Mouse (Mus musculus): ENCODE data around the gene Wnt1. TPM values are rescaled to one million over a fixed set of nuclear protein-coding genes. Genes with fewer than 3 reads are reported as not detected.

The Wnt1 gene
- polyA plus RNA-seq, 1 experiment from 2014 or later = not detected

GRCm38 (mm10) chr15:98797835-98798492 lies 8.3 kb downstream of the Wnt1 start:
- Histone ChIP-seq H3K4me1 (replicated peaks; ENCODE audit: control insufficient read depth, insufficient read depth, low read length) (peaks cover 6% of the 10 kb centered on the region; the same call in 1 of the 2 replicates), H3K36me3 (ENCODE audit: control insufficient read depth, insufficient read depth, low read length) (no peaks in the 10 kb centered on the region), H3K9me3 (ENCODE audit: control insufficient read depth, low read length) (no peaks in the 10 kb centered on the region), H3K27me3 (ENCODE audit: control insufficient read depth, insufficient read depth, low read depth, low read length) (peaks cover 95% of the 10 kb centered on the region), H3K4me3 (ENCODE audit: low read length) (no peak overlapping the region), H3K27ac (ENCODE audit: low read length) (no peak overlapping the region), H3K4me2 (ENCODE audit: low read depth, low read length) (no peak overlapping the region), H3K9ac (ENCODE audit: low read length) (no peak overlapping the region)
- no peak for ATAC-seq (ENCODE audit: low read depth)
- WGBS = 7% methylated on average over 28 of the region's 28 CpGs

DNA sequence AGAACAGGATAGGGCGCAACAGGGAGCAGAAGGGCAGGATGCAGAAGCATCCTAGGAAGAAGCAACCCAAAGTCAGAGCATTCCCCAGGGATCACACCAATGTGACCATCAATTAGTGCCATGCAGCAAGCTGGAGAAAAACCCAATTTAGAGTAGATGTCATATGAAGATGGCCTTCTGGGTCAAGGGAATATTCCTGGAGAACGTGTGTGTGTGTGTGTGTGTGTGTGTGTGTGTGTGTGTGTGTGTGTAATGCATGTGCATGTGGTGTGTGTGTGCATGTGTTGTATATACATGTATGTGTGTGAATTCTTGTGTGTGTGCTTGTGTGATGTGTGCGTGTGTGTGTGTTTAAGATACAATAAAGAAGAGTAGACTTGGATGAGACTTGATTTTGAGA lies 9.2 kb downstream of the Wnt1 start:
- no peaks in the 10 kb centered on the region for H3K4me1 ChIP-seq (replicated peaks; ENCODE audit: control insufficient read depth, insufficient read depth, low read length)
- no peak overlapping the region for H3K4me2 ChIP-seq (ENCODE audit: low read depth, low read length)
- no peak for ATAC-seq (ENCODE audit: low read depth)
- H3K27me3 ChIP-seq (ENCODE audit: control insufficient read depth, insufficient read depth, low read depth, low read length) = peaks cover 95% of the 10 kb centered on the region
- no peak overlapping the region for H3K4me3 ChIP-seq (ENCODE audit: low read length)
- no peak overlapping the region for H3K9ac ChIP-seq (ENCODE audit: low read length)
- no peak overlapping the region for H3K27ac ChIP-seq (ENCODE audit: low read length)
- 42% methylated on average over 3 of the region's 3 CpGs for WGBS
- no peaks in the 10 kb centered on the region for H3K36me3 ChIP-seq (ENCODE audit: control insufficient read depth, insufficient read depth, low read length)
- H3K9me3 ChIP-seq (ENCODE audit: control insufficient read depth, low read length) = no peaks in the 10 kb centered on the region

GRCm38 (mm10) chr15:98799396-98799795 lies 9.7 kb downstream of the Wnt1 start:
- Histone ChIP-seq H3K4me3 (ENCODE audit: low read length) (no peak overlapping the region), H3K27ac (ENCODE audit: low read length) (no peak overlapping the region), H3K9me3 (ENCODE audit: control insufficient read depth, low read length) (no peaks in the 10 kb centered on the region), H3K27me3 (ENCODE audit: control insufficient read depth, insufficient read depth, low read depth, low read length) (peaks cover 94% of the 10 kb centered on the region), H3K36me3 (ENCODE audit: control insufficient read depth, insufficient read depth, low read length) (no peaks in the 10 kb centered on the region), H3K4me2 (ENCODE audit: low read depth, low read length) (no peak overlapping the region), H3K9ac (ENCODE audit: low read length) (no peak overlapping the region), H3K4me1 (replicated peaks; ENCODE audit: control insufficient read depth, insufficient read depth, low read length) (no peaks in the 10 kb centered on the region)
- ATAC-seq (ENCODE audit: low read depth) = peak; percentile 51; the same call in 1 of the 2 replicates
- 11% methylated on average over 12 of the region's 12 CpGs for WGBS

- no peaks in the 10 kb centered on the region for H3K36me3 ChIP-seq (ENCODE audit: control insufficient read depth, insufficient read depth, low read length)
- ATAC-seq (ENCODE audit: low read depth) = no peak
- no peaks in the 10 kb centered on the region for H3K9me3 ChIP-seq (ENCODE audit: control insufficient read depth, low read length)
- peaks cover 23% of the 10 kb centered on the region for H3K4me1 ChIP-seq (replicated peaks; ENCODE audit: control insufficient read depth, insufficient read depth, low read length)
- H3K4me2 ChIP-seq (ENCODE audit: low read depth, low read length) = no peak overlapping the region
- H3K27me3 ChIP-seq (ENCODE audit: control insufficient read depth, insufficient read depth, low read depth, low read length) = peaks cover 95% of the 10 kb centered on the region
- no peak overlapping the region for H3K4me3 ChIP-seq (ENCODE audit: low read length)
- WGBS = 5% methylated on average over 8 of the region's 8 CpGs
- H3K9ac ChIP-seq (ENCODE audit: low read length) = no peak overlapping the region
- H3K27ac ChIP-seq (ENCODE audit: low read length) = no peak overlapping the region
Measured at GRCm38 (mm10) chr15:98802926-98803325, 13.3 kb downstream of the Wnt1 start.

- Histone ChIP-seq H3K36me3 (ENCODE audit: control insufficient read depth, insufficient read depth, low read length) (no peaks in the 10 kb centered on the region), H3K4me2 (ENCODE audit: low read depth, low read length) (peak overlapping the region; percentile 38; the same call in 1 of the 2 replicates), H3K27ac (ENCODE audit: low read length) (no peak overlapping the region), H3K4me3 (ENCODE audit: low read length) (0 out of 2 replicates have a peak overlapping the region, but pooled peaks have one; percentile 4), H3K9me3 (ENCODE audit: control insufficient read depth, low read length) (no peaks in the 10 kb centered on the region), H3K4me1 (replicated peaks; ENCODE audit: control insufficient read depth, insufficient read depth, low read length) (peaks cover 29% of the 10 kb centered on the region), H3K9ac (ENCODE audit: low read length) (no peak overlapping the region), H3K27me3 (ENCODE audit: control insufficient read depth, insufficient read depth, low read depth, low read length) (peaks cover 95% of the 10 kb centered on the region)
- ATAC-seq (ENCODE audit: low read depth) = 0 out of 2 replicates have a peak, but pooled peaks have one; percentile 25
- WGBS = under 1% methylated on average over 32 of the region's 32 CpGs
Measured at GRCm38 (mm10) chr15:98804054-98804453, 14.4 kb downstream of the Wnt1 start.

DNA sequence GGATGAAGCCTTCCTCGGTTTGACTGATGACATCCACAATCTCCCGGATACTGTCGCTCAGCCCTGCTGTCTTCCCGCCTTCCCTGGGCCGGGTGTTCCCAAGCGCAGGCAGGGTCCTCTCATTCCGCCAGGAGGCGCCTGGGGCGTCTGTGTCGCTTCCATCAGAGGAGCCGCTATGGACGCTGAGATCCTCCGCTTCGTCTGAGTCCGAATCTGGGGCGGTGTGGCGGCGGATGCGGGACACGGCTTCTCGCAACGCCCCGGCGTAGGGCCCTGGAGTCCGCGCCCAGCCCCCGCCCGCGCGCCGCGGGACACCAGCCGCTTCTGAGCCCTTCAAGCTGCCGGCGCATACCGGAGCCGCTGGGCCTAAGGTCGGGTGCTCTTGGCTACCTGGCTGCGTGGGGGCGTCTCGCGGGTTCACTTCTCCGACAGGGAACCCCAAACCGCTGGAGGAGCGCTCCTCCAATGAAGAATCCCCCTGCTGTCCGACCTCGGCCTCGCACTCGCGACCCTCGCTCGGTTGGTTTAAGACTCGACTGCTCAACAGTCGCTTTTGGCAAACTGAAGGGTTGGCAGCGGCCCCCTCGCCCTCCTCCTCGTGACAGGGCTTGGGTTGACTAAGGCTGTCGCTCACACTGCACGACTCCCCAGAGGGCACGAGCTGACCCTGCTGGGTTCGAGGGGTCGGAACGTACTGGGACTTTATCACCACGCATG lies 15.8 kb downstream of the Wnt1 start:
- Histone ChIP-seq H3K27ac (ENCODE audit: low read length) (no peak overlapping the region), H3K4me3 (ENCODE audit: low read length) (peak overlapping the region; percentile 55), H3K9ac (ENCODE audit: low read length) (peak overlapping the region; percentile 63), H3K9me3 (ENCODE audit: control insufficient read depth, low read length) (no peaks in the 10 kb centered on the region), H3K4me1 (replicated peaks; ENCODE audit: control insufficient read depth, insufficient read depth, low read length) (peaks cover 29% of the 10 kb centered on the region), H3K4me2 (ENCODE audit: low read depth, low read length) (peak overlapping the region; percentile 93), H3K36me3 (ENCODE audit: control insufficient read depth, insufficient read depth, low read length) (no peaks in the 10 kb centered on the region), H3K27me3 (ENCODE audit: control insufficient read depth, insufficient read depth, low read depth, low read length) (peaks cover 93% of the 10 kb centered on the region)
- ATAC-seq (ENCODE audit: low read depth) = peak; percentile 57; the same call in 1 of the 2 replicates
- WGBS = 1% methylated on average over 64 of the region's 64 CpGs

DNA sequence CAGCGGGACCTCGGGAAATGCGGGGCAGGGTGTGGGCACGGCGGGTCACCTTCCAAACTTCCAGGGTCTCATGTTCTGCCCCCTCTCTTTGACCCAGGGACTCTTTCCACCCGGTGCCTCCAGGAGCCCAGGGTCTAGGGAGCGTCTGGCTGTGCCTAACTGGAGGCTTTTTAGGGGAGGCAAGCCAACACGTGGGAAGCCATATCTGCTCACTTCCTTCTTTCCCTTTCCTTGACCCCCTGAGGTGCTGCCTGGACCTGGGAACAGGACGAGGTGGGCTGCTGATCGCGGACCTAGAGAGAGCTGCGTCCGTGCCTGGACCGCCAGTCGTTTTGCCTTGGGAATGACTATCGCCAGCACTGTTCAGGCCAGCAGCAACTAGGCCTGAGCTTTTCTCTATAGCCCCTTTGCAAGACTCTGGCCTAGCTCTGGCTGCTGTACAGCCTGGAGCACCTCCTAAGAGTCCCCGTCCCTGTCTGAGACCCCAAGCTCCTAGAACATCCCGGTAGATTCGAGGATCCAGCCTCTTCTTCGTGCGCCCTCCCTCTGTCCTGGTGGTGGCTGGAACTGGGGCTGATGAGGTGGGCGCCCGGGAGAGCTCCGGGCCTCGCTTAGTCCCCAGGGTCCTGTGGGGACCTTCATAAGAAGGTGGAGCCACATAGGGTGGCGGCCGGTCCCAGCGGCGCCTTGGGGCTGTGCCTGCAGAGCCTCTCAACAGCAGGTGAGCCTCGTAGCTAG lies 16.6 kb downstream of the Wnt1 start:
- Histone ChIP-seq H3K27me3 (ENCODE audit: control insufficient read depth, insufficient read depth, low read depth, low read length) (peaks cover 87% of the 10 kb centered on the region), H3K4me3 (ENCODE audit: low read length) (peak overlapping the region; percentile 47), H3K4me2 (ENCODE audit: low read depth, low read length) (peak overlapping the region; percentile 82), H3K36me3 (ENCODE audit: control insufficient read depth, insufficient read depth, low read length) (peaks cover 4% of the 10 kb centered on the region; the same call in 1 of the 2 replicates), H3K9ac (ENCODE audit: low read length) (peak overlapping the region; percentile 48; the same call in 1 of the 2 replicates), H3K9me3 (ENCODE audit: control insufficient read depth, low read length) (no peaks in the 10 kb centered on the region), H3K4me1 (replicated peaks; ENCODE audit: control insufficient read depth, insufficient read depth, low read length) (peaks cover 29% of the 10 kb centered on the region), H3K27ac (ENCODE audit: low read length) (no peak overlapping the region)
- 16% methylated on average over 30 of the region's 30 CpGs for WGBS
- 0 out of 2 replicates have a peak, but pooled peaks have one; percentile 3 for ATAC-seq (ENCODE audit: low read depth)

GRCm38 (mm10) chr15:98806809-98807770 lies 17.4 kb downstream of the Wnt1 start:
- Histone ChIP-seq H3K9me3 (ENCODE audit: control insufficient read depth, low read length) (no peaks in the 10 kb centered on the region), H3K4me2 (ENCODE audit: low read depth, low read length) (peak overlapping the region; percentile 82), H3K27ac (ENCODE audit: low read length) (no peak overlapping the region), H3K27me3 (ENCODE audit: control insufficient read depth, insufficient read depth, low read depth, low read length) (peaks cover 80% of the 10 kb centered on the region), H3K36me3 (ENCODE audit: control insufficient read depth, insufficient read depth, low read length) (peaks cover 4% of the 10 kb centered on the region; the same call in 1 of the 2 replicates), H3K9ac (ENCODE audit: low read length) (peak overlapping the region; percentile 48; the same call in 1 of the 2 replicates), H3K4me3 (ENCODE audit: low read length) (peak overlapping the region; percentile 47), H3K4me1 (replicated peaks; ENCODE audit: control insufficient read depth, insufficient read depth, low read length) (peaks cover 29% of the 10 kb centered on the region)
- 2% methylated on average over 58 of the region's 58 CpGs for WGBS
- peak; percentile 29; the same call in 1 of the 2 replicates for ATAC-seq (ENCODE audit: low read depth)
